Mouse (Mus musculus) neural tube, embryonic 15.5 days (tissue): Measurements from ENCODE around the gene Trpv5. TPM values are rescaled to one million over a fixed set of nuclear protein-coding genes. Genes with fewer than 3 reads are reported as not detected.

Source experiments
- ATAC-seq: fragments of 200-750 bp; cut with Nextera tagmentation; 2 replicates; pipeline ENCODE4 v1.8.0; 2017; ENCODE audit warnings: mild to moderate bottlenecking, moderate TSS enrichment, moderate library complexity; ENCODE audit not compliant: low FRiP score
- H3K27ac ChIP-seq: fragments of 300-500 bp; sonication (generic); replicated peaks from 2 replicates; pipeline ENCODE4 v1.5.1; 2015; ENCODE audit warnings: mild to moderate bottlenecking, inconsistent platforms
- H3K27me3 ChIP-seq: fragments of 300-500 bp; sonication (generic); replicated peaks from 2 replicates; pipeline ENCODE4 v1.6.1; 2015; ENCODE audit warnings: inconsistent platforms
- H3K36me3 ChIP-seq: fragments of 300-500 bp; sonication (generic); 2 replicates; pipeline ENCODE4 v1.6.1; 2015; ENCODE audit warnings: inconsistent platforms
- H3K4me1 ChIP-seq: fragments of 300-500 bp; sonication (generic); 2 replicates; pipeline ENCODE4 v1.6.1; 2015; ENCODE audit warnings: inconsistent platforms
- H3K4me2 ChIP-seq: fragments of 300-500 bp; sonication (generic); 2 replicates; pipeline ENCODE4 v1.6.1; 2015; ENCODE audit warnings: inconsistent platforms, mild to moderate bottlenecking, moderate library complexity
- H3K4me3 ChIP-seq: fragments of 300-500 bp; sonication (generic); replicated peaks from 2 replicates; pipeline ENCODE4 v1.5.1; 2015; ENCODE audit warnings: mild to moderate bottlenecking, inconsistent platforms
- H3K9ac ChIP-seq: fragments of 300-500 bp; sonication (generic); replicated peaks from 2 replicates; pipeline ENCODE4 v1.6.1; 2015; ENCODE audit warnings: mild to moderate bottlenecking, inconsistent platforms
- H3K9me3 ChIP-seq: fragments of 300-500 bp; sonication (generic); replicated peaks from 2 replicates; pipeline ENCODE4 v1.6.1; 2016; ENCODE audit warnings: inconsistent platforms
- WGBS: fragments of 180-500 bp; shearing (Covaris S2); methylation state at CpG from one replicate; pipeline ENCODE4 v1.1.7; 2015; ENCODE audit warnings: mixed read lengths; 5-methylcytosine and 5-hydroxymethylcytosine counted together
- polyA plus RNA-seq: library from polyadenylated mRNA; unstranded; fragments of >200 nt; fragmentation: Nextera tagmentation; extraction: Ambion mirVana; gene quantifications from 2 replicates; pipeline ENCODE4 v1.2.1, GENCODE M21; 2015

The Trpv5 gene
- not detected in 2 replicates for polyA plus RNA-seq

- no peak within 1 kb of the TSS for H3K27ac ChIP-seq
- no peaks in the 10 kb centered on the region for H3K36me3 ChIP-seq
- no peak within 1 kb of the TSS for H3K9ac ChIP-seq
- no peak for ATAC-seq
- no peak within 1 kb of the TSS for H3K4me2 ChIP-seq
- H3K27me3 ChIP-seq, result no peaks in the 10 kb centered on the region
- H3K4me1 ChIP-seq, result no peaks in the 10 kb centered on the region
- WGBS, result 88% methylated on average over 1 of the region's 1 CpGs
- H3K9me3 ChIP-seq, result no peaks in the 10 kb centered on the region
- no peak within 1 kb of the TSS for H3K4me3 ChIP-seq
These were observed at the start of gene Trpv5 for GRCm38 (mm10) chr6:41680669-41681068. Gene Trpv5 (minus strand): TSS chr6:41680769.

GRCm38 (mm10) chr6:41727989-41728609 is 47.5 kb upstream of the Trpv5 start:
- WGBS, result 84% methylated on average over 1 of the region's 1 CpGs
- Histone ChIP-seq H3K36me3 (no peaks in the 10 kb centered on the region), H3K4me3 (no peak overlapping the region), H3K9ac (no peak overlapping the region), H3K27me3 (no peaks in the 10 kb centered on the region), H3K4me2 (no peak overlapping the region), H3K27ac (no peak overlapping the region), H3K9me3 (no peaks in the 10 kb centered on the region), H3K4me1 (no peaks in the 10 kb centered on the region)
- no peak for ATAC-seq

GRCm38 (mm10) chr6:41721430-41721829 is 40.9 kb upstream of the Trpv5 start:
- 92% methylated on average over 2 of the region's 2 CpGs for WGBS

GRCm38 (mm10) chr6:41710281-41710680 is 29.7 kb upstream of the Trpv5 start:
- Histone ChIP-seq H3K27ac (no peak overlapping the region), H3K4me1 (no peaks in the 10 kb centered on the region), H3K4me3 (no peak overlapping the region), H3K27me3 (no peaks in the 10 kb centered on the region), H3K9me3 (no peaks in the 10 kb centered on the region), H3K4me2 (no peak overlapping the region), H3K9ac (no peak overlapping the region), H3K36me3 (no peaks in the 10 kb centered on the region)
- no peak for ATAC-seq
- WGBS, result 63% methylated on average over 1 of the region's 1 CpGs

More at GRCm38 (mm10) chr6:41721430-41721829, 40.9 kb upstream of the Trpv5 start:
- Histone ChIP-seq H3K9ac (no peak overlapping the region), H3K27me3 (no peaks in the 10 kb centered on the region), H3K4me2 (no peak overlapping the region), H3K9me3 (no peaks in the 10 kb centered on the region), H3K27ac (no peak overlapping the region), H3K4me3 (no peak overlapping the region), H3K36me3 (no peaks in the 10 kb centered on the region), H3K4me1 (no peaks in the 10 kb centered on the region)
- no peak for ATAC-seq

- WGBS, result 93% methylated on average over 7 of the region's 7 CpGs
- Histone ChIP-seq H3K9me3 (no peaks in the 10 kb centered on the region), H3K4me1 (no peaks in the 10 kb centered on the region), H3K36me3 (no peaks in the 10 kb centered on the region), H3K9ac (no peak overlapping the region), H3K4me2 (no peak overlapping the region), H3K27ac (no peak overlapping the region), H3K27me3 (no peaks in the 10 kb centered on the region), H3K4me3 (no peak overlapping the region)
- no peak for ATAC-seq
These were observed 25.7 kb upstream of the Trpv5 start for GRCm38 (mm10) chr6:41706275-41706674.

- no peaks in the 10 kb centered on the region for H3K4me1 ChIP-seq
- H3K27ac ChIP-seq, result no peak within 1 kb of the TSS
- no peak within 1 kb of the TSS for H3K9ac ChIP-seq
- 65% methylated on average over 1 of the region's 1 CpGs for WGBS
- H3K27me3 ChIP-seq, result no peaks in the 10 kb centered on the region
- H3K4me2 ChIP-seq, result no peak within 1 kb of the TSS
- no peaks in the 10 kb centered on the region for H3K9me3 ChIP-seq
- no peak within 1 kb of the TSS for H3K4me3 ChIP-seq
- ATAC-seq, result no peak
- no peaks in the 10 kb centered on the region for H3K36me3 ChIP-seq
These were observed 23.6 kb upstream of the Trpv5 start, which contains the start of gene Kel for GRCm38 (mm10) chr6:41704123-41704522. Gene Kel (minus strand): TSS chr6:41704339.

GRCm38 (mm10) chr6:41702928-41703327 is 22.4 kb upstream of the Trpv5 start:
- no peak for ATAC-seq

GRCm38 (mm10) chr6:41701245-41701644 is 20.7 kb upstream of the Trpv5 start:
- H3K36me3 ChIP-seq, result no peaks in the 10 kb centered on the region
- no peak overlapping the region for H3K27ac ChIP-seq
- no peaks in the 10 kb centered on the region for H3K4me1 ChIP-seq
- ATAC-seq, result no peak
- H3K4me2 ChIP-seq, result no peak overlapping the region
- no peak overlapping the region for H3K4me3 ChIP-seq
- H3K9me3 ChIP-seq, result no peaks in the 10 kb centered on the region
- WGBS, result 88% methylated on average over 1 of the region's 1 CpGs
- H3K27me3 ChIP-seq, result no peaks in the 10 kb centered on the region
- H3K9ac ChIP-seq, result no peak overlapping the region

More at GRCm38 (mm10) chr6:41702928-41703327, 22.4 kb upstream of the Trpv5 start:
- Histone ChIP-seq H3K4me2 (no peak overlapping the region), H3K9me3 (no peaks in the 10 kb centered on the region), H3K9ac (no peak overlapping the region), H3K4me3 (no peak overlapping the region), H3K27ac (no peak overlapping the region), H3K36me3 (no peaks in the 10 kb centered on the region), H3K27me3 (no peaks in the 10 kb centered on the region), H3K4me1 (no peaks in the 10 kb centered on the region)
- WGBS, result 87% methylated on average over 2 of the region's 2 CpGs

GRCm38 (mm10) chr6:41694407-41694806 is 13.8 kb upstream of the Trpv5 start:
- H3K4me1 ChIP-seq, result no peaks in the 10 kb centered on the region
- no peaks in the 10 kb centered on the region for H3K27me3 ChIP-seq
- ATAC-seq, result no peak
- no peak overlapping the region for H3K4me3 ChIP-seq
- H3K4me2 ChIP-seq, result no peak overlapping the region
- no peak overlapping the region for H3K27ac ChIP-seq
- H3K36me3 ChIP-seq, result no peaks in the 10 kb centered on the region
- H3K9me3 ChIP-seq, result no peaks in the 10 kb centered on the region
- WGBS, result 92% methylated on average over 1 of the region's 1 CpGs
- H3K9ac ChIP-seq, result no peak overlapping the region

GRCm38 (mm10) chr6:41692200-41692599 is 11.6 kb upstream of the Trpv5 start:
- Histone ChIP-seq H3K9ac (no peak overlapping the region), H3K4me3 (no peak overlapping the region), H3K9me3 (no peaks in the 10 kb centered on the region), H3K27ac (no peak overlapping the region), H3K36me3 (no peaks in the 10 kb centered on the region), H3K4me2 (no peak overlapping the region), H3K4me1 (no peaks in the 10 kb centered on the region), H3K27me3 (no peaks in the 10 kb centered on the region)
- no peak for ATAC-seq

- no peak for ATAC-seq
- Histone ChIP-seq H3K9ac (no peak overlapping the region), H3K4me2 (no peak overlapping the region), H3K27me3 (no peaks in the 10 kb centered on the region), H3K4me3 (no peak overlapping the region), H3K36me3 (no peaks in the 10 kb centered on the region), H3K9me3 (no peaks in the 10 kb centered on the region), H3K27ac (no peak overlapping the region), H3K4me1 (no peaks in the 10 kb centered on the region)
- 70% methylated on average over 3 of the region's 3 CpGs for WGBS
These were observed 5.0 kb upstream of the Trpv5 start for GRCm38 (mm10) chr6:41685596-41685995.

- no peaks in the 10 kb centered on the region for H3K4me1 ChIP-seq
- H3K27ac ChIP-seq, result no peak overlapping the region
- no peak overlapping the region for H3K4me3 ChIP-seq
- no peaks in the 10 kb centered on the region for H3K9me3 ChIP-seq
- H3K36me3 ChIP-seq, result no peaks in the 10 kb centered on the region
- H3K9ac ChIP-seq, result no peak overlapping the region
- no peak for ATAC-seq
- WGBS, result 91% methylated on average over 5 of the region's 5 CpGs
- no peak overlapping the region for H3K4me2 ChIP-seq
- H3K27me3 ChIP-seq, result no peaks in the 10 kb centered on the region
These were observed 4.3 kb upstream of the Trpv5 start for GRCm38 (mm10) chr6:41684911-41685310.
